Mouse (Mus musculus) mouse embryonic stem cell (cell line): ENCODE data around the gene Mettl24.
"Not testable (repeated sequence)": the region's sequence is repeated elsewhere in the genome, so short reads cannot be mapped to it uniquely, and the experiment has no call there.

ENCODE experiments used
- in situ Hi-C, 2 experiments: fragments of 300-500 bp; cut with MboI; formaldehyde crosslinking; loops; 1 replicate in 1 of 2; 3 replicates in 1 of 2; pipeline ENCODE4 v1.14.3; 2019 to 2020; ENCODE audit warnings: low sequenced_read_pairs in 2 of 2, low pct_unique_long_range_greater_than_20kb in 1 of 2, mixed read lengths in 1 of 2; ENCODE audit not compliant: unreplicated experiment in 1 of 2

Mettl24 gene

GRCm38 (mm10) chr10:40763084-40763720 lies 80.1 kb downstream of the Mettl24 start:
- in situ Hi-C loops, result no loop called here

- in situ Hi-C loops, result no loop called here
Observed at GRCm38 (mm10) chr10:40772266-40772665, 89.2 kb downstream of the Mettl24 start.

GRCm38 (mm10) chr10:40775151-40775550 lies 92.1 kb downstream of the Mettl24 start:
- in situ Hi-C loops, result no loop called here

- in situ Hi-C loops, result no loop called here
Observed at GRCm38 (mm10) chr10:40775655-40776054, 92.6 kb downstream of the Mettl24 start.

GRCm38 (mm10) chr10:40777171-40777570 lies 94.1 kb downstream of the Mettl24 start:
- in situ Hi-C loops, result no loop called here

GRCm38 (mm10) chr10:40778472-40778871 lies 95.4 kb downstream of the Mettl24 start:
- in situ Hi-C loops, result no loop called here

- in situ Hi-C loops, result no loop called here
Observed at GRCm38 (mm10) chr10:40790406-40790805, 107.3 kb downstream of the Mettl24 start.

- in situ Hi-C loops, result no loop called here
Observed at GRCm38 (mm10) chr10:40792115-40792514, 109.0 kb downstream of the Mettl24 start.

GRCm38 (mm10) chr10:40805221-40805620 lies 122.1 kb downstream of the Mettl24 start:
- in situ Hi-C loops, result no loop called here

- in situ Hi-C loops, result no loop called here
Observed at GRCm38 (mm10) chr10:40806221-40806620, 123.1 kb downstream of the Mettl24 start.

GRCm38 (mm10) chr10:40809411-40809910 lies 126.4 kb downstream of the Mettl24 start:
- in situ Hi-C loops, result not testable (repeated sequence)

- in situ Hi-C loops, result no loop called here
Observed at GRCm38 (mm10) chr10:40813627-40814026, 130.5 kb downstream of the Mettl24 start.

GRCm38 (mm10) chr10:40816471-40816870 lies 133.4 kb downstream of the Mettl24 start:
- in situ Hi-C loops, result no loop called here

GRCm38 (mm10) chr10:40825952-40826351 lies 142.9 kb downstream of the Mettl24 start:
- in situ Hi-C loops, result no loop called here

- in situ Hi-C loops, result no loop called here
Observed at GRCm38 (mm10) chr10:40827706-40828105, 144.6 kb downstream of the Mettl24 start.

- in situ Hi-C loops, result no loop called here
Observed at GRCm38 (mm10) chr10:40830312-40830711, 147.2 kb downstream of the Mettl24 start.

GRCm38 (mm10) chr10:40831267-40831666 lies 148.2 kb downstream of the Mettl24 start:
- in situ Hi-C loops, result no loop called here

GRCm38 (mm10) chr10:40840086-40840485 lies 157.0 kb downstream of the Mettl24 start:
- in situ Hi-C loops, result no loop called here

- in situ Hi-C loops, result no loop called here
Observed at GRCm38 (mm10) chr10:40843841-40844240, 160.8 kb downstream of the Mettl24 start.

GRCm38 (mm10) chr10:40844546-40844945 lies 161.5 kb downstream of the Mettl24 start:
- in situ Hi-C loops, result no loop called here
